Comparison of ENCODE assay signal across 8 mouse cellular contexts in the genomic region with DNA sequence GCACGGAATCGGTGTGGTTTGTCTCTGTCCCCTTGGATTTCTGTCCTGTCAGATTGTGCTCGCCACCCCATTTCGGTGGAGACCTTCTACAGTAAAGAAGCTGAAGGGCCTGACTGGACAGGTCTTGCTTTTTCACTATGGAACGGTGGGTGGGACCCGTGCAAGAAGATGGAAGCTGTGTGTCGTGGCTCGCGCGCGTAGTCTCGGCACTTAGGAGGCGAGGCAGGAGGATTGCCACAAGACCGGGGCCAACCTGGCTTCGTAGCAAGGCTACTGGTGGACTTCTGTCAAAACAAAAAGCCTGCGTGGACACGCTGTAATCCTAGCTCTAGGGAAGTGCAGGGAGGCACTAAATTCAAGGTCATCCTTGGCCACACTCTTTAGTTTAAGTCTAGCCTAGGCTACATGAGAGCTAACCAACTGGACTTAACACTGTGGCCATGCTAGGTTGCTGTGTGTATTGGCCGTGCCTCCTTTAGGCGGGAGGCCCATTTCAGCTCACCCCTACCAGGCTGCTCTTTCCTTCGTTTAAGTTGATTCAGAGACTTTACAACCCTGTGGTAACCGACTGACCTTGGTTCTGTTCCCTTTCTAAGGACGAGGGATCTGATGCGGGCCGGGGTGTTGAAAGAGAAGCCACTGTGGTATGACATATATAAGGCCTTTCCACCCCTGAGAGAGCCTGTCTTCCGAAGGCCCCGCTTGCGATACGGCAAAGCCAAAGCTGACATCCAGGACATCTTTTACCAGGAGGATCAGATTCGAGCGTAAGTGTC. TPM values are rescaled to one million over a fixed set of nuclear protein-coding genes. Genes with fewer than 3 reads are reported as not detected.
DNase-seq lines count a peak whose midpoint lies in the region; ATAC-seq and TF ChIP-seq lines count a peak whose summit lies in the region.

No protein-coding gene starts in this region.

- peaks cover 27% of the 10 kb centered on the region for H3K27me3 ChIP-seq in E14TG2a.4 (ENCODE audit: insufficient read depth, low read length)
- no peaks in the 10 kb centered on the region for H3K27me3 ChIP-seq in forebrain, embryonic 11.5 days (ENCODE audit: control insufficient read depth, insufficient read depth, low read length)
- H3K27me3 ChIP-seq in liver, embryonic 11.5 days (replicated peaks; ENCODE audit: control insufficient read depth, insufficient read depth, low read length) = peaks cover 2% of the 10 kb centered on the region; the same call in 1 of the 2 replicates
- no peaks in the 10 kb centered on the region for H3K27me3 ChIP-seq in stomach, embryonic 16.5 days (ENCODE audit: control insufficient read depth, insufficient read depth, low read length)

- H3K4me3 ChIP-seq in E14TG2a.4 (replicated peaks; ENCODE audit: low read length) = peak overlapping the region; percentile 96
- peak overlapping the region; percentile 65 for H3K4me3 ChIP-seq in forebrain, embryonic 11.5 days (ENCODE audit: low read depth, low read length)
- H3K4me3 ChIP-seq in liver, embryonic 11.5 days (ENCODE audit: low read depth, low read length) = peak overlapping the region; percentile 88
- H3K4me3 ChIP-seq in stomach, embryonic 16.5 days (replicated peaks; ENCODE audit: low read length) = peak overlapping the region; percentile 91

- H3K9ac ChIP-seq in forebrain, embryonic 11.5 days (ENCODE audit: low read length) = peak overlapping the region; percentile 67
- H3K9ac ChIP-seq in liver, embryonic 11.5 days (ENCODE audit: low read depth, low read length) = peak overlapping the region; percentile 87
- H3K9ac ChIP-seq in stomach, embryonic 16.5 days (ENCODE audit: low read length) = peak overlapping the region; percentile 92

- intact Hi-C loops in heart, postnatal 36 days (cut with DNase I) = loop anchor here (10.0 kb wide), 1 partner anchor 470 kb away; a partner anchor contains a TSS

- peak; percentile 92 for DNase-seq in heart, adult 11 months
- no peak for DNase-seq in heart, postnatal 36 days
- peak; percentile 46 for DNase-seq in forebrain, embryonic 11.5 days (ENCODE audit: low spot score)
- no peak for DNase-seq in liver, embryonic 11.5 days (ENCODE audit: low spot score)
- no peak for DNase-seq in embryo, embryonic 10.5 days (ENCODE audit: low spot score)
- DNase-seq in right cerebral cortex, postnatal 4 days = no peak

- 33% methylated on average over 30 of the region's 30 CpGs for WGBS in forebrain, embryonic 11.5 days
- WGBS in liver, embryonic 11.5 days = 26% methylated on average over 30 of the region's 30 CpGs
- 31% methylated on average over 30 of the region's 30 CpGs for WGBS in stomach, embryonic 16.5 days

- peaks cover 32% of the 10 kb centered on the region for H3K36me3 ChIP-seq in E14TG2a.4 (ENCODE audit: insufficient read depth, low read length)
- H3K36me3 ChIP-seq in forebrain, embryonic 11.5 days (ENCODE audit: control insufficient read depth, insufficient read depth, low read length) = no peaks in the 10 kb centered on the region
- peaks cover 3% of the 10 kb centered on the region; the same call in 1 of the 2 replicates for H3K36me3 ChIP-seq in liver, embryonic 11.5 days (ENCODE audit: control insufficient read depth, insufficient read depth, low read length)
- H3K36me3 ChIP-seq in stomach, embryonic 16.5 days (ENCODE audit: control insufficient read depth, insufficient read depth, low read length) = no peaks in the 10 kb centered on the region; the same call in 1 of the 2 replicates

- H3K27ac ChIP-seq in forebrain, embryonic 11.5 days (ENCODE audit: low read depth, low read length) = peak overlapping the region; percentile 76; the same call in 1 of the 2 replicates
- H3K27ac ChIP-seq in liver, embryonic 11.5 days (ENCODE audit: low read depth, low read length) = peak overlapping the region; percentile 38; the same call in 1 of the 2 replicates
- peak overlapping the region; percentile 89 for H3K27ac ChIP-seq in stomach, embryonic 16.5 days (ENCODE audit: low read length)

- H3K4me1 ChIP-seq in E14TG2a.4 (replicated peaks; ENCODE audit: low read depth, low read length) = peaks cover 29% of the 10 kb centered on the region
- peaks cover 3% of the 10 kb centered on the region for H3K4me1 ChIP-seq in forebrain, embryonic 11.5 days (replicated peaks; ENCODE audit: control insufficient read depth, insufficient read depth, low read length)
- H3K4me1 ChIP-seq in liver, embryonic 11.5 days (replicated peaks; ENCODE audit: control insufficient read depth, insufficient read depth, low read length) = peaks cover 18% of the 10 kb centered on the region
- peaks cover 11% of the 10 kb centered on the region; the same call in 1 of the 2 replicates for H3K4me1 ChIP-seq in stomach, embryonic 16.5 days (ENCODE audit: control insufficient read depth, insufficient read depth, low read length)

- no peaks in the 10 kb centered on the region for H3K9me3 ChIP-seq in E14TG2a.4 (ENCODE audit: low read length)
- no peaks in the 10 kb centered on the region for H3K9me3 ChIP-seq in forebrain, embryonic 11.5 days (ENCODE audit: control insufficient read depth, low read length)
- H3K9me3 ChIP-seq in liver, embryonic 11.5 days (ENCODE audit: control insufficient read depth, low read length) = no peaks in the 10 kb centered on the region
- no peaks in the 10 kb centered on the region for H3K9me3 ChIP-seq in stomach, embryonic 16.5 days (replicated peaks; ENCODE audit: control insufficient read depth, low read length)

- TF ChIP-seq CTCF in E14TG2a.4 (conservative IDR thresholded peaks at IDR 0.05; ENCODE audit: low read length) = no peak

- ATAC-seq in forebrain, embryonic 11.5 days (replicated peaks; ENCODE audit: low FRiP score) = peak; percentile 31; the same call in 1 of the 2 replicates
- peak; percentile 29; the same call in 1 of the 2 replicates for ATAC-seq in liver, embryonic 11.5 days (replicated peaks; ENCODE audit: low FRiP score)
- ATAC-seq in stomach, embryonic 16.5 days (ENCODE audit: insufficient read depth, low FRiP score) = no peak

- peak overlapping the region; percentile 88 for H3K4me2 ChIP-seq in forebrain, embryonic 11.5 days (ENCODE audit: low read depth, low read length, severe bottlenecking)
- peak overlapping the region; percentile 79 for H3K4me2 ChIP-seq in liver, embryonic 11.5 days
- peak overlapping the region; percentile 84 for H3K4me2 ChIP-seq in stomach, embryonic 16.5 days (ENCODE audit: low read depth, low read length)

RNA-seq across cellular contexts. Expression of a gene that starts 0.6 kb away (rescaled TPM):
- 100 to 1,000 TPM; 273 to 312 TPM for total RNA-seq in heart, postnatal 36 days (2021)
- 70.8 and 71.7 TPM in 2 replicates for polyA plus RNA-seq in forebrain, embryonic 11.5 days (2014; fragmentation: Nextera tagmentation; extraction: Ambion mirVana)
- polyA plus RNA-seq in liver, embryonic 11.5 days (2014; fragmentation: Nextera tagmentation; extraction: Ambion mirVana) = 73.7 and 79.5 TPM in 2 replicates
- polyA plus RNA-seq in stomach, embryonic 16.5 days (2015; fragmentation: Nextera tagmentation; extraction: Ambion mirVana) = 50.1 and 57.9 TPM in 2 replicates

Comparison
In these comparisons a context has a peak if more than half of its experiments do, and no peak if none do; other contexts are left out.
1. DNase-seq: peak in heart, adult 11 months (single experiment) and forebrain, embryonic 11.5 days (single experiment); none in heart, postnatal 36 days (0 of 2), liver, embryonic 11.5 days (single experiment), embryo, embryonic 10.5 days (single experiment) and right cerebral cortex, postnatal 4 days (single experiment).
2. H3K27ac ChIP-seq: peak in every context shown above with its lines; median percentile 89 in stomach, embryonic 16.5 days; 76 in forebrain, embryonic 11.5 days; 38 in liver, embryonic 11.5 days.
3. Peak in every context shown above with its lines, with median percentiles within 50 percentile points of each other: H3K4me3 ChIP-seq, H3K4me2 ChIP-seq and H3K9ac ChIP-seq.